Mouse (Mus musculus) brain, embryonic 14.5 days (tissue): ENCODE results near the gene Gnb1. TPM values are rescaled to one million over a fixed set of nuclear protein-coding genes. Genes with fewer than 3 reads are reported as not detected.

Source experiments
- DNase-seq: peaks from one replicate; pipeline ENCODE4 v3.0.0-alpha.2; 2011; ENCODE audit warnings: low read depth
- CTCF ChIP-seq: fragments of 200-500 bp; IDR thresholded peaks from 2 replicates; pipeline ENCODE4 v1.5.1; 2012; ENCODE audit warnings: inconsistent platforms, mild to moderate bottlenecking, moderate library complexity, borderline replicate concordance; ENCODE audit not compliant: insufficient read depth, insufficient read length; ENCODE audit errors: extremely low read depth
- POLR2A ChIP-seq: fragments of 200-500 bp; IDR thresholded peaks from 2 replicates; pipeline ENCODE4 v1.6.1; 2012; ENCODE audit warnings: mild to moderate bottlenecking, inconsistent platforms, borderline replicate concordance; ENCODE audit not compliant: poor library complexity, insufficient read depth, insufficient read length, severe bottlenecking; ENCODE audit errors: extremely low read depth
- polyA plus RNA-seq: library from polyadenylated mRNA; depleted of rRNA; stranded (reverse); fragments of >200 nt; gene quantifications from 2 replicates; pipeline ENCODE4 v1.2.3, GENCODE M21; 2012

Gnb1 gene
- polyA plus RNA-seq, 1 experiment = 1,071 TPM

- DNase-seq = no peak
- TF ChIP-seq CTCF (no peak), POLR2A (no peak)
Measured at GRCm38 (mm10) chr4:155505671-155506295, 14.6 kb downstream of the Gnb1 start.

GRCm38 (mm10) chr4:155508614-155509013 is 17.5 kb downstream of the Gnb1 start:
- TF ChIP-seq POLR2A = no peak
- TF ChIP-seq CTCF = no peak
- no peak for DNase-seq

DNA sequence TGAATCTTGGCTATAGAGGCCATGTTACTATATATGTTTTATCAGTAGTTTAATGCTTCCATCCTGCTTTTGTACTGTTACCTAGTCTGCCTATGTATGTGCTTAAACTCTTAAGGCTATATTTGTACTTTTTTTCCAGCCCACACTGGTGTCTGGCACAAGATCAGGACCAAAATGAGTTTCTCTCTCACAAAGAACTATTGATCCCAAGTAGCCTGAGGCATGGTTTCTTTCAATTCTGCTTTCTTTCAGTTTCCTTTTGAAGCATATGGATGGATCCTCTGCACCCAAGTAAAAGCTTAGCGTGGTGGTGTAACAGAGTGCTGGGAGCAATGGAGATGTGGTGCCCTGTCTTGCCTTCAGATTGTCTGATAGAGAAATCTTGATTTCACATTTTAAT is 19.8 kb downstream of the Gnb1 start:
- DNase-seq = peak; percentile 33
- TF ChIP-seq CTCF = no peak
- no peak for TF ChIP-seq POLR2A

DNA sequence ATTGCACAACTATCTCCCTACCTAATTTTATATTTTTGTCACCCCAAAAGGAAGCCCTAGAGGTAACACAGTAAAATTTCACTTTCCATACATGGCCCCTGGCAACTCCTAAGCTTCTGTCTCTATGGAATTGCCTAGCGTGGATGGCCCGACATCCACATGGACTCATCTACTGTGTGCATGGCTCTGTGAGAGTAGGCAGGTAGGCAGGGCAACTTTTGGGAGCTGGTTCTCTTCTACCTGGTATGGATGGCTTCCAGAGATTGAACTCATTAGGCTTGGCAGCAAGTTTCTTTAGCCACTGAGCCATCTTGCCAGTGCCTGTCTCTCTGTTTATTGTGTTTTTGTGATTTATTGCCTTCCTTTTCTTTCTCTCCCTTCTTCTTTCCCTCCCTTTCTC is 23.6 kb downstream of the Gnb1 start:
- DNase-seq = no peak
- no peak for TF ChIP-seq POLR2A
- no peak for TF ChIP-seq CTCF

DNA sequence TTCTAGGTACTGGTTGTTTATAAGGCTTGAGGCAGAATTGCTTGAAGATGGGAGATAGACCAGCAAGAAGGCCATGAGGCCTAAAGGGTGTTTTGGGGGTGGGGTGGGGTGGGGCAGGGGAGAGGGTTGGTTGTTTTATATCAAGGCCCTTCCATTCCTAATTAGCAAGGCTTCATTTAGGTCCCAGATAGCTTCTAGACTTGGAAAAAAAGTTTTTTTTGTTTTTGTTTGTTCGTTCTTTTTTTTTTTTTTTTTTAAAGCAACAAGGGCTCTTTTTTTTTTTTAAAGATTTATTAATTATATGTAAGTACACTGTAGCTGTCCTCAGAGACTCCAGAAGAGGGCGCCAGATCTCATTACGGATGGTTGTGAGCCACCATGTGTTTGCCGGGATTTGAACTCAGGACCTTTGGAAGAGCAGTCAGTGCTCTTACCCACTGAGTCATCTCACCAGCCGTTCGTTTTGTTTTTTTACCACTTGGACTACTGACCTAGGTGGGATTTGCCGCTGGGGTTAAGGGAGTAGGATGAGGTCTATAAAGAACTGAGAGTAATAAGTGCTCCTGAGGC is 26.9 kb downstream of the Gnb1 start:
- no peak for DNase-seq
- TF ChIP-seq CTCF (no peak), POLR2A (no peak)

DNA sequence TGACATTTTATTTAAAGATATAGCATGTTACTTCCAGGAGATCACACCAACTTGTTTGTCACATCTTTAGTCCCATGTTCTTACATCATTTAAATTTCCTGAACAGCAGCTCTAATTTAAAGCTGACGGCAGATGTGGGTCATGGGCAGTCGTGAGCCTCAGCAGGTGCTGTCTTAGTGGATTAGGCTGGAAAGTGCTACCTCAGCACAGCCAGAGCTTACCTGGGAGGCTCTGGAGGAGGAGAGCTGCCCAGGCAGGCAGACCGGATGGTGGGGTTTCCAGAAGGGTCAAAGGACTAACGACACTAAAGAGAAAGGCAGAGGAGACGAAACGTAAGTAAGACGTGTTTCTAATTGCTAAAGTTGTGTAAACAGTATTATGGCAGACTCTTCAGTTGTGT is 31.2 kb downstream of the Gnb1 start:
- TF ChIP-seq POLR2A (no peak), CTCF (no peak)
- no peak for DNase-seq

DNA sequence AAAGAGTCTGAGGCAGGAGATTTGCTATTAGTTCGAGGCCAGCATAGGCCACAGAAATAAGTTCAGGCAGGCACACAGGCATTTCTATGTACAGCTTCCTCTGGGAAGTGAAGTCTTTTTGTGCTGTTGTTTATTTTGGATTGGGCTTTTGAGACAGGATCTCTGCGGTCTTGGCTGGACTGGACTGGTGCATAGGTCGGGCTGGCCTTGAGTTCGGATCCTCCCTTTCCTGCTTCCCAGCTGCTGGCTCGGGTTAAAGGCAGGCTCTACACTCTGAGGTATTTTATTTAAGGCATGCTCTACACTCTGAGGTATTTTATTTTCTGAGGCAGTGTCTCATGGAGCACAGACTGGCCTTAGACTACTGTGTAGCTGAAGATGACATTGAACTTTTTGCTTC is 34.6 kb downstream of the Gnb1 start:
- TF ChIP-seq CTCF (no peak), POLR2A (no peak)
- DNase-seq = no peak

DNA sequence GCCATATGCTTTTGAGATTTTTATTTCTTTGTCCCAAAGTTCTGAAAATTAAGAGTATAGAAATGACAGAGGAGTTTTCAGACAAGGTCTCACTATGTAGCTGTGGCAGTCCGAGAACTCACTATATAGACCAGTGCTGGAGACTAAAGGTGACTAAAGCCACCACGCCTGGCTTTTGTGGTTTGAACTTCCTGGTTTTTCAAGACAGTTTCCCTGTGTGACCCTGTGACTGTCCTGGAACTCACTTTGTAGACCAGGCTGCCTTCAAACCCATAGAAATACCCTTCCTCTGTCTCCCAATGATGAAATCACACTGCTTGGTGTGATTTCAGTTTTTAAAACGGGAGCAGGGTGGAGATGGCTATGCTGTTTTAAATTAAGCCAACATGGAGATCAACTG is 38.1 kb downstream of the Gnb1 start:
- TF ChIP-seq CTCF = no peak
- no peak for TF ChIP-seq POLR2A
- no peak for DNase-seq

DNA sequence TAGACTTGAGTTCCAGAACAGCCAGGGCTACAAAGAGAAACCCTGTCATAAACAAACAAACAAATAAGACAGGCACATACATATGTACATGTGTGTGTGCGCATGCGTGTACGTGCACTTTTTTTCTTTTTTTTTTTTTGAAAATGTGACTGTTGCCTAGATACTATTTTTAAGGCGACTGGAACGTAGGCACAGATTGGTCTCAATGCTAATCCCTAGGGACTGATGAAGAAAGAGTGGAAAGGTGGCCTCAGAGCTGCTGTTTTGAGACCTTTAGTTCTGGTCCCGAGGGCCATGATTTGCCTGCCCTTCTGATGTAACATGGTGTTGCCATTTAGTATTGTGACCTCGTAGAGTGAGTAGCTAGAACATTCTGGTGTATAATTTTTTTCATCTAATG is 58.8 kb downstream of the Gnb1 start:
- no peak for TF ChIP-seq CTCF
- no peak for TF ChIP-seq POLR2A
- DNase-seq = no peak

DNA sequence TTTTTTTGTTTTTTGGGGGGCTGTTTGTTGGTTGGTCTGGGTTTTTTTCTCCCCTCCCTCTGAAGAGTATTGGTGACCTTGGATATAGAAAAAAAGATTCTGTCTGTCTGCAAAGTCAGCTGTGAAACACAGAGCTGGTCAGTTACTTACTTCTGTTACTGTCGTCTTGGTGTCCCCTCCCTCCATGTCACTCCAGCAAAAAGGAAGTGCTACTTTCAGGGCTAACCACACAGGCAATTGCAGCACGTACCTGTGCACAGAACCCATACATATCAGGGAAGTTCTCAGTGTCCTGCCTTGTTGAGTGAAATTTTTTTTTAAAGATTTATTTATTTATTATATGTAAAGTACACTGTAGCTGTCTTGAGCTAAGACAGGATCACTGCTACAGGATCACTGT is 59.3 kb downstream of the Gnb1 start:
- DNase-seq = no peak
- TF ChIP-seq POLR2A (no peak), CTCF (no peak)

DNA sequence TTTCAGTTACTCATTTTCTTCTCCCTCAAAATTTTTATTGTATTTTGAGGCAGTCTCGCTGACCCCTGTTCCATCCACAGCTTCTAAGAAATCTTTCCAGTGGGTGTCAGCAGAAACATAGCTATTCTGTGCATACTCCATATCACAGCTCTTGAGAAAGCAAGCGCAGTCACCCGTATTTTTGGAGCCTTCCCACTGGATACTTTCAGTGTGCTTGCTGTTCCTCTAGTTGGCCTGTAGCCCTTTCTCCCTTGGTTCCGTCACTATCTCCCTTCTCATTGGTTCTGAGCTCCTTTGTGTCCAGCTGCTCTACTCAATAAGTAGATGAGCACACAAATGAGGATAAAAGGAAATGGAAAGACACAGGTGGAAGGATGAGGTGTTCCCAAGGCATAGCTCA is 59.9 kb downstream of the Gnb1 start:
- DNase-seq = no peak
- TF ChIP-seq POLR2A (no peak), CTCF (no peak)

- TF ChIP-seq CTCF (no peak), POLR2A (no peak)
- no peak for DNase-seq
Measured at GRCm38 (mm10) chr4:155552917-155553532, 61.9 kb downstream of the Gnb1 start.
